Mouse (Mus musculus): ENCODE results near the gene Plac9b.
"Not testable (repeated sequence)": the region's sequence is repeated elsewhere in the genome, so short reads cannot be mapped to it uniquely, and the experiment has no call there.

GRCm38 (mm10) chr14:26181660-26182059 is 620 bp downstream of the Plac9b start:
- TF ChIP-seq GATA1 (IDR thresholded peaks at IDR 0.05; ENCODE audit: borderline replicate concordance, low read length); FLI1 (IDR thresholded peaks at IDR 0.05; ENCODE audit: low read length): not testable (repeated sequence)

Measured in megakaryocyte, embryonic 14.5 days (primary cell).